Mouse (Mus musculus) fat pad, adult 2 months (tissue): ENCODE measurements at regions not wholly inside any gene's neighbourhood (a gene's known extent, or its start where the extent isn't known, plus 50 kb on each side); places are given as distances from the start of the nearest gene placed in this dataset.

Experiments used
- DNase-seq: peaks from one replicate; pipeline ENCODE4 v3.0.0-alpha.2; 2011; ENCODE audit warnings: low read depth, low spot score; ENCODE audit errors: extremely low read depth

DNA sequence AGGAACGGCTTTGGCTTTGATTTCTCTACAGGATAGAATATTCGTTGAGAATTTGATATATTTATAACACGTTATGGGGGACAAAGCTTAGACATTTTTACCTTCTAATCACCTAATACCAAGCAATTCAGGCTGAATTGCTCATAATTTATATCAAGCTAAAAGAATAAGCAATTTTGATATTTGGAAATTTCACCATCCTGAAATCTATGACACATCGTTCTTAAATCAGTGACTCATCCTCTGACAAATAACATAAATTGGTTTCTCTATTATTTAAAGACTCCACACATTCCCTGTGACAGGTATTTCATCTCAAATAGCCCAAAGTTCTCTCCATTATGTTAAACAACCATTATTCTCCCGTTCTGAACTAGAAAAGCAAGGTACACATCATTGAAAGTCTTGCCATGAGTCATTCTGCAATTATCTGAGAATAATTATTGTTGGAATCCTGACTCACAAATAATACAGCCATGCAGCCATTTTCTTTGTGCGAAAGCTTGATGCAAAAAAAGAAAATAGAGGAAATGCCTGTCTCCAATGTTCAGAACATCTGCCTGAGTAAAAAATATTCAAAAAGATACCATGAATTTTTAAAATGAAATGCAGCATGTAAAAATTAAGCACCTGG, 182.3 kb upstream of the BC052040 start:
- no peak for DNase-seq

DNA sequence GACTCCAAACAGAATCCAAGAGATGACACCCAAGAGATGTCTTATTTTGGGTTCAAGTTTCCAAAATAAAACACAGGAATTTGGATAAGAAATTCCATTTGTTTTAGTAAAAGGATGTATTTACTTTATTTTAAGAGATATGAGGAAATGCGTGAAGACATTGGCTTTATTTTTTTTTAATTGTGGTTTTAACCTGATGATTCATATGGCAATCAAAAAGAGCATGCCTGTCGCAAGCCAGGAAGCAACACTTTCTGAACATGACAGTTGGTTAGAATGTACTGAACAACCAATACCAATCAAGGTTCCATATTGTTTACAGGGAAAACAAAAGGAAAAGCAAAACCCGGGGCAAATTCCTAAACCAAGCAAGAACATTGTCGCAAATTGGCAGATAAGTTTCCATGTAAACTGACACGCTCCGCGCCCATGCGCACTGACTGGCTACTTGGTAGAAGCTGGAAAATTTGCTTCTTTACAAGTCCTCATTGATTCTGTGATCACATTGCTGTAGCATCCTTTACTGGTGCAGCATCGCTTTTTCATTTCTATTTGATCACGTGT, 181.4 kb upstream of the BC052040 start:
- DNase-seq: no peak

DNA sequence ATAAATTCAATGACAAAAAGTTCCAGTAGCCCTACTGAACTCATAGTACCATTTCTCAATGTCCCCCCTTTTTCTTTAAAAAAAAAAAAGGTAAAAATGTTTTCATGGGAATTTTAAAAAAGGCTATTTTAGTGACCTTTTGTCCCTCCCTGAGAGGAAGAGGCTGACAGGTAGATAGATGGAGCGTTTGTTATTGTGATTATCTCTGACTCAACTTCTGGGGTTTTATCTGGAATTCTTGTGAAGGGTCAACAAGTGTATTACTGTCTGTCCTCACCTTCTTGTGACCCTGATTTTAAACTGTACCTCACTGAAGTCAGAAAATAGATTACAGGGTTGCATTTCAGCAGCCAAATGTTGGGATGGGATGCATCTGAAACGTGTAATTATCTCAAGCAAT, 179.3 kb upstream of the BC052040 start:
- DNase-seq: no peak

GRCm38 (mm10) chr2:115432476-115432875, 149.0 kb upstream of the BC052040 start:
- no peak for DNase-seq

DNA sequence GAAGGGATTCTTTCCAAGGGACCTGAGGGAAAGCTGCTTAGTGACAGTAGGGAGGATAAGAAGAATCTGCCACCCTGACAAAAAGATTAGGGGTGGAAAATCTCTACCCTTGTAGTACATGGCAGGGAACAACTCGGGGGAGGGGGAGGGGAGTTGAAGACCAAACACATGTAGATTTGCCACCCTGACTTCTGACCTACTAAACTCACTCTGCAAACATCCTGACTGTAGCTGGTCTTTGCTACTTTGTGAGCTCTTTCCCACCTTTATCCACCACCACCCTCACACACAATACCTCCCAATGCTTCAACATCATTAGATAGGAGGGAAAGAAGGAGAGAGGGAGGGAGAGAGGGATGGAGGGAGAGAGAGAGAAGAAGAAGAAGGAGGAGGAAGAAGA, 140.4 kb upstream of the BC052040 start:
- DNase-seq: no peak

GRCm38 (mm10) chr2:115449783-115450483, 131.6 kb upstream of the BC052040 start:
- DNase-seq: no peak

GRCm38 (mm10) chr2:115455593-115455992, 125.9 kb upstream of the BC052040 start:
- DNase-seq: no peak

DNA sequence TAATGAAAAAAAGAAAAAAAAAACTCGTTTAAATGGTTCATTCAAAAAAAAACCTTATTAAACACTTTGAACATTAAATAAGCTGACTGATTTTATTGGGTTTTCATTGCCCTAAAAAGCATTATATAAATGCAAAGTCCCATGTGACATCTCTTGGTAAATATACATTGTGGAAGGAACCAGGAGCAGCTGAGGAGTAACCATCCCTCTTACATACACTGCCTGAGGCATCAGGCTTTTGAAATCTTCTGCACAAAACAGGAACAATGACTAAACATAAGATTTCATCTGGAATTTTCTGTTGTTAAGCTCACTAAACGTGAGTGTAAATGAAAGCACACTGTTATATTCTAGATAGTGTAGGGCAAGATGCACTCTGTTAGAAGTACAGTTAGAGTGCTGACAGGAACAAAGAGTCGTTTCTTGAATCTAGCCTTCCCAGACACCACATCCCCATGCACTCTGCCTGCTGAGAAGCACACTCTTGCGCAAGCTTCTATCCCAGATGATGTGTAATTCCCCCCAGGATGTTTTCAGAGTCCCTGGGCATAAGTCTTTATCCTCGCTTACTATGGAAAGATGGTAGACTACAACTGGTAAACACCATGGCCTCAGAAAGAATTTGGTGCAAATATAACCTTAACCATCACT, 125.0 kb upstream of the BC052040 start:
- no peak for DNase-seq

GRCm38 (mm10) chr2:115460028-115460881, 121.3 kb upstream of the BC052040 start:
- no peak for DNase-seq

- DNase-seq: no peak
Measured at GRCm38 (mm10) chr2:115460882-115461151, 120.7 kb upstream of the BC052040 start.

DNA sequence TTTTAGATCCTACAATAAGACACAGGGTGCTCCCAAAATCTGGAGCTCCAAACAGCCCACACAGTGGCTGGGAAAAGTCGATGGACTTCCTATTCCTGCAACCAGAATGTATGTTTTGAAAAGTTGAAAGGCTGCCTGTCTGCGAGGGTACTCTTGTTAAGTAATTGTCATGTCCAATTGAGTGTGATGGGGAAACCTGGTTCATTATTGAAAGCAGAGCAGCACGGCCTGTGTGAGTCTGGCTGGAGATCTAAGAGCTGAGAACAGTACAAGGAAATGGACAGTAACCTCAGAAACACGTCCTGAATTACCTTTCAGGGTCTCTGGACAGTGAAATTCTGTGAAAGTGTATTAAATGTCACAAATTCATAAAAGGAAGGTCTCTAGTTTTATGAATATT, 115.3 kb upstream of the BC052040 start:
- DNase-seq: no peak

DNA sequence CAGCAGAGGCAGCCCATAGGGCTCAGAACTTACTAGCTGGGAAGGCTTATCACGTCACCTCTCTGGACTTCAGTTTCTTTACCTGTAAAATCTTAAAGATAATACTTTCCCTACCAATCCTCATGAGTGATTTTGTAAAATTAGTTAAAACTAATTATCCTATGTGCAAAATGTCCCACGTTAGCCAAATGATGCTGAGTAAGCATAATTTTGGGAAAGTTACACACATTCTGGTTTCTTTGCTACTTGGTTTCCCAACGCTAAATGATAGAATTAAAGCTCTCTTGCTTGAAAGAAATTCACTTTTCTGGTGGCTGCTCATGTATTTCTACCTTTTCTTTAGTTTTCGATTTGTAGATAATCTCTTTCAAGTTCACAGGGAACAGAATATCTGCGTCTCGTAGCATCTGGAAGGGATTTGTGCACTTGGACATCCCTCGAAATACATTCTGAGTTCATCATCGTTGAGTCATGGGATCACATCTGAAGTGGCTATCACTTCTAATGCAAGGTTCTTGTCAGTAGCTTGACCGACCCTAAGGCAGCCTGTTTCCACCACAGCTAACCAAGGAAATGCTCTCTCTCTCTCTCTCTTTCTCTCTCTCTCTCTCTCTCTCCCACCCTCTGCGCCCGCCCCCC, 114.3 kb upstream of the BC052040 start:
- DNase-seq: no peak

- DNase-seq: no peak
Measured at GRCm38 (mm10) chr2:115467936-115468335, 113.6 kb upstream of the BC052040 start.

GRCm38 (mm10) chr2:115468471-115468909, 113.0 kb upstream of the BC052040 start:
- DNase-seq: no peak

DNA sequence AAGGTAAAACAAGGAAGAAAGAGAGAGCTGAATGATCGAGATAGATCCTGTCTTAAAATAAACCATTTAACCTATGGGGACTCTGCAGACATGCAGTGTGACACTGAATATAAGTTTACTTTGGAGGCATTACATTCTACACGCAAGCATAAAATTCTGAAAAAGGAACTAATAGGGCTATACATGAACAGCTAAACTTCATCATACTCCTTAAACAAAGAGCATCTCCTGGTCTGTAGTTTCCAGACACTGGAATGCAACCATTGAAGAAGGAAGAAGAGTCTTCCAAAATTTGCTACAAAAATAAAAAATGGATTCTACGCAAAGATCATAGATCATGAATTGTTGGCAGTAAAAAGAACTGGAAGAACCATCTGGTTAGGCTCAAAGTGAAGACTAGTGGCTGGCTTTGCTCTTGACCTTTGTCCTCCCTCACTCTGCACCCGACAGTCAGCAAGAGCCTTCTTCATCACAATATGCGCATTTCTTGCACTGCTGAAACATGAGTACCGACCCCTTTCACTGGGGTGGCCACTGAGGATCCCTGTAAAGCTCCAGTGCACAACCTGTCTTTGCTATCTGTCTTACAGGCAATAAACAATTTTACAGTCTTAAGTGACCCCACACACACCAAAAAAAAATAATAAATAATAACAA, 112.2 kb upstream of the BC052040 start:
- no peak for DNase-seq

DNA sequence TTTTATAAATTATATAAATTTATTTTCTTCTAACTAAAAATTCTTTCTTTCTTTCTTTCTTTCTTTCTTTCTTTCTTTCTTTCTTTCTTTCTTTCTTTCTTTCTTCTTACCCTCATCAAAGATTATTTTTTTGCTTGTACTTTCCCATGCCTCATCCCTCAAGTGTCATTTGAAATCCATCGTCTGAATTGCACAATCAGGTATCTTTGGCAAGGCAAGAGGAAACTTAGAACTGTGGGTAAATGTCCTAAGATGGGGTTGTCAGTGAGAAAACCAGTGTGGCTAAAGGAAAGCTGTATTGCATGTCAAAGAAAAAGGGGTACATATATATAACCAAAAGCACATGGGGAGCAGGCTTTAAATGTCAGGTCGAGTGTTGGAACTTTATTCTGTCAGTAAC, 109.1 kb upstream of the BC052040 start:
- DNase-seq: no peak

DNA sequence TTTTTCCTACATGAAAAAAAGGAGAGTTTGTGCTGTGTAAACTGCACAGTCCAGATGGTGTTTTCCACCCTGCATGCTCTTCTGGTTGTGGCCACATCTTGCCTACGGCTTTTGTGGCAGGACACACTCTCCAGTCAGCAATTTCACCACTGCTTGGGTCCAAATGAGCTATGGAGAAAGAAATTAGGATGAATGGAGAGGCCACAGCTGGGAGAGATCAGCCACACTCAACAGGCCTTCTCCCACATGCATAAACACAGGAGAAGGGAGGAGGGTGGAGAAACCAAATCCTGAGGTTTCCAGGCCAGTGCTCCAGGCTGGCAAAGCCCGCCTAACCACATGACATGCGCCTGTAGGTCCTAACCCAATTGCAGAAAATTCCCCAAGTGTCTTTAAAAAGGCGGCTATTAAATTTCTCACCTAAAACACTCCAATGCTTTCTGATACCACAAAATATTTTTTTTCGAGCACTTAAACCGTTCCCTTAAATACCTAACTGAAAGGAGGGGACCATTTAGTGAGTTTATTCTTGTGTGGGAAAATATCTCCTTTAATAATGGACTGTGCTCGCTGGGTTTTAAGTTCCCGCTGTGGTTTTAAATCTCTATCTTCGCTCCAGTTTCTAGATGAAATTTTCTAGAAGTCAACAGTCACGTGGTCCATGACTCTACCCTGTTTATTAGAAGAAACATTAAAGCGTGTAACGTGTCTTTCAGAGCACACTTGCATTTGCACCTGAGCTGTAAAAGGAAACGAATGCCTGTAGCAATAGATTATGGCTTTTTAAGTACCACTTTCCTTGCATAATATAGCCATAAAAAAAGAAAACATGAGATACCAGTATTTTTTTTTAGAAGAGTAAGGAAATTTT, 97.9 kb upstream of the BC052040 start:
- DNase-seq: no peak

DNA sequence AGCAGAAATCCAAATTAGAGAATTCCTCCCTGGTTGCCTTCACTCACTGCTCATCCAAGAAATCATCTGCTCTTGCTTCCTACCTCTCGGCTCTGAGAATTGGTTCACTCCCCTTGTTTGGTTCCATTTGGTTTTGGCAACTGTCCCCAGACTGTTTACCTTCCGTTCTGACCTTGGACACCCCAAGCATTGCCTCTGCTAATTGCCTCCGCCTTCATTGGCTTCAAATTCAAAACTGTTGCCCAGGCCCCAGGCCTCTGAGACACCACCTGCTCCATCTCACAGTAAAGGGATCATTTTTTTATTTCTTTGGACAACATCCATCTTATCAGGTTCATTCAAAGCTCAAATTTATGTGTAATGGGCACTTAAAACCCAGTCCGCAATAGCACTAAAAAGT, 93.1 kb upstream of the BC052040 start:
- DNase-seq: no peak

- DNase-seq: no peak
Measured at GRCm38 (mm10) chr2:115493020-115493419, 88.5 kb upstream of the BC052040 start.
